ENCODE assay signal across 20 mouse cellular contexts in genomic region chr10:120433463-120433815, GRCm38 (mm10). TPM values are rescaled to one million over a fixed set of nuclear protein-coding genes. Genes with fewer than 3 reads are reported as not detected.
DNase-seq lines count a peak whose midpoint lies in the region; ATAC-seq and TF ChIP-seq lines count a peak whose summit lies in the region.
"Had no signal": no experiment of that assay in that cellular context is flagged by ENCODE, and none has a peak within 500 bp of the region (broad histone marks: within the 10 kb centered on the region; RNA-seq: fewer than 3 reads in every experiment).

No protein-coding gene starts in this region.

- no peak for DNase-seq in heart, adult 18-20 months
- peak; percentile 83 for DNase-seq in kidney, postnatal 0 days (ENCODE audit: low spot score)
- DNase-seq in kidney, adult 18-20 months, result no peak
- no peak for DNase-seq in adrenal gland, postnatal 14 days
- DNase-seq in left cerebral cortex, adult 18-20 months (ENCODE audit: low spot score in 2 of 2), result no peak
- DNase-seq: adrenal gland, postnatal 25 days; cerebellum, adult 18-20 months; heart, postnatal 14 days; kidney, postnatal 14 days; layer of hippocampus, adult 9-11 months; lung, postnatal 10 days; thymus, postnatal 36 days had no signal

- no peak for TF ChIP-seq CTCF in kidney, postnatal 0 days (IDR thresholded peaks at IDR 0.05; ENCODE audit: low read depth)

- no peaks in the 10 kb centered on the region for H3K27me3 ChIP-seq in heart, embryonic 12.5 days (replicated peaks)
- no peaks in the 10 kb centered on the region for H3K27me3 ChIP-seq in kidney, postnatal 0 days (ENCODE audit: insufficient read depth, low read length)
- H3K27me3 ChIP-seq in embryonic facial prominence, embryonic 13.5 days, result no peaks in the 10 kb centered on the region
- H3K27me3 ChIP-seq in limb, embryonic 12.5 days, result no peaks in the 10 kb centered on the region; the same call in 1 of the 2 replicates
- H3K27me3 ChIP-seq: Patski had no signal

- H3K9ac ChIP-seq in heart, embryonic 12.5 days, result 0 out of 2 replicates have a peak overlapping the region, but pooled peaks have one; percentile 24
- no peak overlapping the region for H3K9ac ChIP-seq in kidney, postnatal 0 days (ENCODE audit: low read depth, low read length)
- H3K9ac ChIP-seq in embryonic facial prominence, embryonic 13.5 days, result no peak overlapping the region
- H3K9ac ChIP-seq in limb, embryonic 12.5 days (replicated peaks), result no peak overlapping the region

- ATAC-seq in heart, embryonic 12.5 days (ENCODE audit: insufficient number of reproducible peaks, low FRiP score), result no peak
- ATAC-seq in kidney, postnatal 0 days (replicated peaks; ENCODE audit: low FRiP score, low read depth), result no peak
- no peak for ATAC-seq in embryonic facial prominence, embryonic 13.5 days (ENCODE audit: insufficient number of reproducible peaks, insufficient read depth, low FRiP score, low TSS enrichment, low read depth)
- peak; percentile 53 for ATAC-seq in limb, embryonic 12.5 days (ENCODE audit: insufficient number of reproducible peaks, insufficient read depth, low FRiP score, low TSS enrichment, low read depth)
- ATAC-seq: activated CD4-positive, CD25-positive, alpha-beta regulatory T cell, adult 4 months; hindbrain, postnatal 0 days had no signal

- no peak overlapping the region for H3K4me2 ChIP-seq in heart, embryonic 12.5 days
- H3K4me2 ChIP-seq in kidney, postnatal 0 days (ENCODE audit: low read length), result no peak overlapping the region
- no peak overlapping the region for H3K4me2 ChIP-seq in embryonic facial prominence, embryonic 13.5 days
- H3K4me2 ChIP-seq in limb, embryonic 12.5 days, result no peak overlapping the region
- H3K4me2 ChIP-seq: liver, embryonic 11.5 days had no signal

- peaks cover 1% of the 10 kb centered on the region; the same call in 1 of the 2 replicates for H3K36me3 ChIP-seq in heart, embryonic 12.5 days
- H3K36me3 ChIP-seq in kidney, postnatal 0 days (ENCODE audit: insufficient read depth, low read length), result 0 out of 2 replicates have a peak, but pooled peaks cover 6% of the 10 kb centered on the region
- peaks cover 22% of the 10 kb centered on the region for H3K36me3 ChIP-seq in embryonic facial prominence, embryonic 13.5 days
- peaks cover 65% of the 10 kb centered on the region for H3K36me3 ChIP-seq in limb, embryonic 12.5 days

- no peaks in the 10 kb centered on the region for H3K9me3 ChIP-seq in heart, embryonic 12.5 days (replicated peaks)
- no peaks in the 10 kb centered on the region for H3K9me3 ChIP-seq in kidney, postnatal 0 days (replicated peaks; ENCODE audit: low read length)
- no peaks in the 10 kb centered on the region for H3K9me3 ChIP-seq in embryonic facial prominence, embryonic 13.5 days
- H3K9me3 ChIP-seq in limb, embryonic 12.5 days, result no peaks in the 10 kb centered on the region

- 41% methylated on average over 5 of the region's 5 CpGs for WGBS in heart, embryonic 12.5 days
- WGBS in kidney, postnatal 0 days, result 10% methylated on average over 5 of the region's 5 CpGs
- WGBS in embryonic facial prominence, embryonic 13.5 days, result 48% methylated on average over 5 of the region's 5 CpGs
- 5% methylated on average over 5 of the region's 5 CpGs for WGBS in limb, embryonic 12.5 days

- H3K4me1 ChIP-seq in heart, embryonic 12.5 days (replicated peaks), result peaks cover 39% of the 10 kb centered on the region
- peaks cover 39% of the 10 kb centered on the region for H3K4me1 ChIP-seq in kidney, postnatal 0 days (replicated peaks; ENCODE audit: insufficient read depth, low read length)
- H3K4me1 ChIP-seq in embryonic facial prominence, embryonic 13.5 days, result peaks cover 67% of the 10 kb centered on the region
- peaks cover 84% of the 10 kb centered on the region for H3K4me1 ChIP-seq in limb, embryonic 12.5 days (replicated peaks)

- H3K27ac ChIP-seq in heart, embryonic 12.5 days (ENCODE audit: poor library complexity, severe bottlenecking), result peak overlapping the region; percentile 65
- H3K27ac ChIP-seq in kidney, postnatal 0 days, result 0 out of 2 replicates have a peak overlapping the region, but pooled peaks have one; percentile 77
- H3K27ac ChIP-seq in embryonic facial prominence, embryonic 13.5 days, result 0 out of 2 replicates have a peak overlapping the region, but pooled peaks have one; percentile 48
- H3K27ac ChIP-seq in limb, embryonic 12.5 days, result peak overlapping the region; percentile 70; the same call in 1 of the 2 replicates
- H3K27ac ChIP-seq: hindbrain, postnatal 0 days had no signal

- no peak overlapping the region for H3K4me3 ChIP-seq in heart, embryonic 12.5 days
- no peak overlapping the region for H3K4me3 ChIP-seq in kidney, postnatal 0 days (replicated peaks; ENCODE audit: low read depth, low read length)
- no peak overlapping the region for H3K4me3 ChIP-seq in embryonic facial prominence, embryonic 13.5 days
- H3K4me3 ChIP-seq in limb, embryonic 12.5 days (replicated peaks), result no peak overlapping the region

RNA-seq across cellular contexts. Expression of gene Hmga2, which starts 42.8 kb away (rescaled TPM):
- polyA plus RNA-seq in heart, embryonic 12.5 days (2016; fragmentation: Nextera tagmentation; extraction: Ambion mirVana), result 21.3 and 23.3 TPM in 2 replicates
- not detected for total RNA-seq in heart, adult 18-20 months (2021)
- polyA plus RNA-seq in kidney, postnatal 0 days (2015; fragmentation: Nextera tagmentation; extraction: Ambion mirVana), result 7.8 and 8.1 TPM in 2 replicates
- polyA plus RNA-seq in embryonic facial prominence, embryonic 13.5 days (2015; fragmentation: Nextera tagmentation; extraction: Ambion mirVana), result 59.2 and 64.9 TPM in 2 replicates
- 128 and 132 TPM in 2 replicates for polyA plus RNA-seq in limb, embryonic 12.5 days (2016; fragmentation: Nextera tagmentation; extraction: Ambion mirVana)
- total RNA-seq in adrenal gland, postnatal 14 days (2021), result 6.5 and 6.9 TPM in 2 replicates
- under 1 TPM; 0.09 to 0.16 TPM for total RNA-seq in left cerebral cortex, adult 18-20 months (2021)
- polyA plus RNA-seq: spleen, adult 2 months had no signal
